Mouse (Mus musculus): ENCODE results near the gene Tmem248.
"Not testable (repeated sequence)": the region's sequence is repeated elsewhere in the genome, so short reads cannot be mapped to it uniquely, and the experiment has no call there.

The Tmem248 gene

GRCm38 (mm10) chr5:130203948-130204347 lies 12.9 kb upstream of the Tmem248 start:
- DNase-seq (ENCODE audit: low spot score), result no peak

DNA sequence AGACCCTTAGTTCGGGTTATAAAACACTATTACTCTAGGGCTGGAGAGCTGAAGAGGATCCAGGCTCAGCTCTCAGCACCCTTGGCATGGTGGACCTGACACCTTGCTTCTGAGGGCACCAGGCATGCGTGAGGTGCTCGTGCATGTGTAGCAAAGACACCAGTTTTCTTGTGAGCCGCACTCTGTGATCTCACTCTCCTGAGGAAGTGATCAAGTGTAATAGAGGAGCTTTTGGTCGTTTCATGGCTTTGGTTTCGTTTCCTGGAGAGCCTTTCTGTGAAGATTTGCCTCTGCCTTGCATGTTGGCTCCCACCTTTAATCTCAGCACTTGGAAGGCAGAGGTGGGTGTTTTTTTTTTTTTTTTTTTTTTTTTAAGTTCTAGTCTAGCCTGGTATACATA lies 12.3 kb upstream of the Tmem248 start:
- DNase-seq (ENCODE audit: low spot score), result no peak

- DNase-seq (ENCODE audit: low spot score), result no peak
Observed at GRCm38 (mm10) chr5:130205441-130206023, 11.3 kb upstream of the Tmem248 start.

DNA sequence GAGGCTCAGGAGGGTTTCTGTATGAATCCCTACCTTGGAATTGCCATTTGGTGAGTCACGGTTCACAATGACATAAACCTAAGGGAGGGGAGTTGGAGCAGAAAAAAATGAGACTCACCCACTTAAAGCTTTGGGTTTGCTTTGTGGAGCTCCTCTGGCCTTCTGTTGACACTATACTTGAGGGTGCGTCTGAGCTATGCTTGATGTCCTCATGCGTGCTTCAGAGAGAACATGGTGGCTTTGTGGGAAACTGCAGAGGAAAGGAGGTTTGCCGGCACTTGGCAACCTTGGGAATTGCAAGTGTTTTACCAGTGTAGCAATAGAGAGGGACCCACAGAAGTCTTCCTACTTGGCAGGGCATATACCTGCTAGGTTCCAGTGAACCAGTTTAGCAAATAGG lies 9.6 kb upstream of the Tmem248 start:
- DNase-seq (ENCODE audit: low spot score), result no peak

DNA sequence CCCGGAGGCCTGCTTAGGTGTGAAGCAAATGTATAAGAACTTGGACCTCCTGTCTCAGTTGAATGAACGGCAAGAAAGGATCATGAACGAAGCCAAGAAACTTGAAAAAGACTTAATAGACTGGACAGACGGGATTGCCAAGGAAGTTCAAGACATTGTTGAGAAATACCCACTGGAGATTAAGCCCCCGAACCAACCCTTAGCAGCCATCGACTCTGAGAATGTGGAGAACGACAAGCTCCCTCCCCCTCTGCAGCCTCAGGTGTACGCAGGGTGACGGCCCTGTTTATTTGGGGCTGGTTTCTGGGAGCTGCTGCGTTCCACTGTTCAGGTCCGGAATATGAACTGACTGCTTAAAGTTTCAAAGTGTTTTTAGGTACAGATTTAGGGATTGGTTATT lies 3.9 kb upstream of the Tmem248 start:
- no peak for DNase-seq (ENCODE audit: low spot score)

DNA sequence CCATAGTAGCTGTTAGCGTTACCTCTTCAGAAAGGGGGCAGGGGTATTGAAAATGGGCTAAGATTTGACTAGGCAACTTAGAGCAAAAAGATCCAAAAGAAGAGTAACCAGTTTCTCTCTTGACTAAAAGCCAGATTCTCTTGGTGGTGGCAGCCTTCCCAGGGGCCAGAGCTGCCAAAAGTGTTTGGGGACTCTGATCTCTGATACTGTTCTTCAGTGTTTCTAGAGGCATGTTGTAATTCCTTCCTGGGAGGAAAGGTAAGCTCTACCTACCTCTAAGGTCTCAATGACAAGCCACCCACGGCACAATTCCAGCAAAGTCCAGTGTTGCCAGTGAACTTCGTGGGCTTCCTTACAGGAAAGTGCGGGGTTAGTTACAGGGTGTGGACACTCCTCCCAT lies 525 bp downstream of the Tmem248 start:
- DNase-seq (ENCODE audit: low spot score), result no peak

DNA sequence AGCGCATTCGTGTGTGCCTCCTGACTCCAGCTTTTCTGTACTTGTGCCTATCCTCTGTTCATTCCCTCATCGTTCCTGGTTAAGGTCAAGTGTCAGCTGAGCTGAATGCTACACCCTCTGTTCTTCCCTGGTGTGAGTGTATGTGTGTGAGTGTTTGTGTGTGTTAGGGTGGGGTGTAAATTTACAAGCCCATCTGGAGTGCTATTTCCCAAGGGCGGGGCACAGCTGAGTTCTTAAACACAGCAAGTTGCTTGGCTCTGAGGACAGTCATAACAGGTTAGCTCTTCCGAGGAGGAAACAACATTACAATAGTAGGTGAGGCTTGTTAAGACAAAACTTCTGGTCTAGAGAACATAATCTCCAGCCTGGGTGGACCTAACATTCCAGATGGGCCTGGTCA lies 1.5 kb downstream of the Tmem248 start:
- no peak for DNase-seq (ENCODE audit: low spot score)

- DNase-seq (ENCODE audit: low spot score), result no peak
Observed at GRCm38 (mm10) chr5:130221316-130221715, 4.4 kb downstream of the Tmem248 start.

GRCm38 (mm10) chr5:130221760-130222145 lies 4.9 kb downstream of the Tmem248 start:
- DNase-seq (ENCODE audit: low spot score), result no peak

GRCm38 (mm10) chr5:130222146-130223004 lies 5.5 kb downstream of the Tmem248 start:
- DNase-seq (ENCODE audit: low spot score), result peak; percentile 89

DNA sequence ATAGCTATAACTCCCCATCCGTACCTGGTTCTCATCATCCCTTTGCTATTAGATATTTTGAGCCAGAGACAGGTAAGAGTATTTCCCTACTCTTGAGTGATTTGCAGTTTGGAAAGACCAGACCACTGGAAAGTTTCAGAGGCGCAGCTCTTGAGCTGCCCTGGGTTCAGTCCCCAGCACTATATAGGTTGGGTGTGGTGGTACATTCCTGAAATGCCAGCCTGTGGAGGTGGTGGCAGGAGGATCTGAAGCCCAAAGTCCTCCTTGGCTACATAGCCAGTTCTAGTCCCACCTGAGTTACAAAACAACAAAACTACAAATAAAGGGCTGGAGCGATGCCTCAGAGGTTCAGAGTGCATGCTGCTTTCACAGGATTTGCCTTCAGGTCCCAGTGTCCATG lies 9.9 kb downstream of the Tmem248 start:
- no peak for DNase-seq (ENCODE audit: low spot score)

GRCm38 (mm10) chr5:130228120-130228519 lies 11.2 kb downstream of the Tmem248 start:
- no peak for DNase-seq (ENCODE audit: low spot score)

- no peak for DNase-seq (ENCODE audit: low spot score)
Observed at GRCm38 (mm10) chr5:130236302-130236701, 19.4 kb downstream of the Tmem248 start.

DNA sequence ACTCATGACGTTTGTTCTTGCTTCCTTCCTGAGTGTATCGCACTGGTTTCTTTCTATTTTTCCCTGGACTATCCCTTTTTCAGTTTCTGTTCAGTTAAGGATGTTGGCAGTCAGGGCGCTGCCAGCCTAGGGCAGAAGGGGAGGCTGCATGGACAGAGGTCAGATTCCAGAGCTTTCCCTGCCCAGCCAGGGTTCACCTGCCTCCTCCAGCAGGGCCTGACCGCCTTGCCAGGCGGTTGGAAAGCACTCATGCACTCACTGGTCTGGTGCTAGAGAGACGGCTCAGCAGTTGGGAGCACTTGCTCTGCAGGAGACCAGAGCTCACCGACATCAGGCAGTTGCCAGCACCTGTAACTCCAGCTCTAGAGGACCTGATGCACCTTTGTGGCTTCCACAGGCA lies 22.4 kb downstream of the Tmem248 start:
- no peak for DNase-seq (ENCODE audit: low spot score)

- no peak for DNase-seq (ENCODE audit: low spot score)
Observed at GRCm38 (mm10) chr5:130239856-130240255, 23.0 kb downstream of the Tmem248 start.

GRCm38 (mm10) chr5:130241426-130241825 lies 24.5 kb downstream of the Tmem248 start:
- DNase-seq (ENCODE audit: low spot score), result no peak

DNA sequence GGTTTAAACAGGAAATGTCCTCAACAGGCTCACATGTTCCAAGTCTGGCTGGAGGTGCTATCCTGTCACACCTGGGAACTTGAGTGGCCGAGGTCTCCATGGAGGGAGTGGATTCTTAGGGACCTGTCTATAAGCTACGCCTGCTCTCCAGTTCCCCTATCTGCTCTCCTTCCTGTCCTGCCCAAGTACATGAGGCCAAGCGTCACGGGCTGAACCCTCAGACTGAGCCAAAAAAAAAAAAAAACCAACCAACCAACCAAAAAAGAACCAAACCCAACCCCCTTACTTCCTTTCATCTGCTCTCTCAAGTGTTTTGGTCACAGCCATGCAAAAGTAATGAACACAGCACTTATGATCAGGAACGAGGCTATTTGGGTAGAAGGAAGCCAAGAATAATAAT lies 30.9 kb downstream of the Tmem248 start:
- no peak for DNase-seq (ENCODE audit: low spot score)

DNA sequence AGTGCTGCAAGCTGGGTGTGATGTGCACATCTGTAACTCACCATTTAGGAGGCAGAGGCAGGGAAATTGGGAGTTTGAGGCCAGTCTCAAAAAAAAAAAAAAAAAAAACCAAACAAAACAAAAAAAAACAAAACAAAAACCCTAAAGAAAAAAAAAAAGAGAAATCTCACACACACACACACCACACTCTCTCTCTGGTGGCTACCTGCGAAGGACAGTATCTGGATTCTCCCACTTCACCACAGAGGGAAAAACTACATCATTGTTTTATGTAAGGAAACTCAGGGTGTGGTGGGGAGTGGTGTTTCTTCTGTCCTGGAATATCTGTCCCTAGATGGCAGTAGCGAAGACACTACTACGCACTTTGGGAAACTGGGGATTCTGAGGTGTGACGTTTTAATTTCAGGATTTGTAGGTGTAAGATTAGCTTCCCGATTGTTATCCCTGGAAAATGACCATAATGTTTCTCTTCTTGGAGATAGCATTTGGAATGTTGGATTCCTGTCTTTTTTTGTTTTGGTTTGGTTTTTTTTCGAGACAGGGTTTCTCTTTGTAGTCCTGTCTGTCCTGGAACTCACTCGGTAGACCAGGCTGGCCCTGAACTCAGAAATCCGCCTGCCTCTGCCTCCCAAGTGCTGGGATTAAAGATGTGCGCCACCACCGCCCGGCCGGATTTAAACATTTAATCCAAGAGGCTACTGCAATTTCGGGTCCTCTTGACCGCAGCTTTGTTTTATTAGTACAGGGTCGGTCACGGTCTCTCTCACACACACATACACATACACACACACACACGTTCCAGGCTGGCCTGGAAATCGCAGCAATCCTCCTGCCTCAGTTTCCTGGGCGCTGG lies 37.5 kb downstream of the Tmem248 start:
- DNase-seq (ENCODE audit: low spot score), result no peak

- peak; percentile 97 for DNase-seq (ENCODE audit: low spot score)
Observed at GRCm38 (mm10) chr5:130255017-130255720, 38.3 kb downstream of the Tmem248 start, which contains the start of the genes Sbds and Tyw1. TSS of gene Sbds (minus strand) at chr5:130255530. TSS of gene Tyw1 (plus strand) at chr5:130255619.

DNA sequence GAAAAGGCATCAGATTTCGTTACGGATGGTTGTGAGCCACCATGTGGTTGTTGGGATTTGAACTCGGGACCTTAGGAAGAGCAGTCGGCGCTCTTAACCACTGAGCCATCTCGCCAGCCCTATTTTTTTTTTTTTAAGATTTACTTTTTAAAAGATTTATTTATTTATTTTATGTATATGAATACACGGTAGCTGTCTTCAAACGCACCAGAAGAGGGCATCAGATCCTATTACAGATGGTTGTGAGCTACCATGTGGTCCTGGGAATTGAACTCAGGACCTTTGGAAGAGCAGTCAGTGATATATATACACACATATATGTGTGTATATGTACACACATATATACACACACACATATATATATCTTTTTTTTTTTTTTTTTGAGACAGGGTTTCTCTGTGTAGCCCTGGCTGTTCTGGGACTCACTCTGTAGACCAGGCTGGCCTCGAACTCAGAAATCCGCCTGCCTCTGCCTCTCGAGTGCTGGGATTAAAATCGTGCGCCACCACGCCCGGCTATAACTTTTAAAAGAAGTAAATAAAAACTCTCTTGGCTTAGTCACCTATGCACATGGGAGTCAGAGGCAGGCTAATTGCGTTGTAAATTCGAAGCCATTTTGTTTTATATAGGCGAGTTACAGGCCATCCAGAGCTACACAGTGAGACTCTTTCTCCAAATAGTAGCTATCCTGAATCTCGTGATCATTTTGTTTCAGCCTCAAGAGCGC lies 39.1 kb downstream of the Tmem248 start:
- DNase-seq (ENCODE audit: low spot score), result not testable (repeated sequence)

DNA sequence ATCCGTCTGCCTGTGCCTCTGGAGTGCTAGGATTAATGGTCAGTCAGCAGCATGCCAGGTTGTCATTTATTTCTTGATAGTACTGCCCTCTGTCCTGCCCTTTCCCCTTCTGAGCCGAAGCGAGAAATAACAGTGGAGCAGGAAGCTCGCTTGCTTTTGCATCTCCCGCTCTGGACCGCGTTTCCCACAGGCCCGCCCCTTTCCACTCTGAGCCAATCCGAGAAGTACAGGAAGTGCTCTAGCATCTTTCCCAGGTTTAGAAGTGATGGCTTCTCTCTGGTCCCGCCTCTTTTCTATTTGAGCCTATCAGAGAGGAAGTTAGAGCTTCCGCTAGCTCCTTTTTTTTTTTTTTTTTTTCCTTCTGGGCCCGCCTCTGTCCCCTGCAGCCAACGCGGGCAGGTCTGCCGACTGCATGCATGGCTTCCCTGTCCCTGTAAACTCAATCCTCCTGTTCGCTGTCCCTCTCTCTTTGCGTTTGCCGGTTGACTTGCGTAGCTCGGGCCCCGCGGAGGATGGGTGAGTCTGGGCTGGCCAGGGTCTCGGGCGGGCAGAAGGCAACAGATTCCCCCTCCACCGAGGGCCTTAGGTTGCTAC lies 39.9 kb downstream of the Tmem248 start:
- peak; percentile 93 for DNase-seq (ENCODE audit: low spot score)
